Mouse (Mus musculus) megakaryocyte, embryonic 14.5 days (primary cell): ENCODE measurements around the gene Wbp2. TPM values are rescaled to one million over a fixed set of nuclear protein-coding genes. Genes with fewer than 3 reads are reported as not detected.

ENCODE experiments used
- H3K27me3 ChIP-seq: replicated peaks from 2 replicates; pipeline ENCODE3; 2012; ENCODE audit warnings: inconsistent platforms
- H3K36me3 ChIP-seq: replicated peaks from 2 replicates; pipeline ENCODE3; 2012; ENCODE audit warnings: low read length, inconsistent platforms, mixed read lengths
- H3K4me1 ChIP-seq: 2 replicates; pipeline ENCODE4 v1.6.1; 2012; ENCODE audit warnings: inconsistent platforms
- H3K4me3 ChIP-seq: replicated peaks from 2 replicates; pipeline ENCODE3; 2012; ENCODE audit warnings: moderate library complexity, mild to moderate bottlenecking, inconsistent platforms
- H3K9me3 ChIP-seq: 2 replicates; pipeline ENCODE4 v1.6.1; 2012; ENCODE audit warnings: inconsistent platforms
- FLI1 ChIP-seq: IDR thresholded peaks from 2 replicates; pipeline ENCODE4 v1.6.1; 2012; ENCODE audit warnings: low read length, inconsistent platforms, mixed read lengths
- GATA1 ChIP-seq: IDR thresholded peaks from 3 replicates; pipeline ENCODE4 v1.6.1; 2012; ENCODE audit warnings: mixed read lengths, low read length, inconsistent platforms, borderline replicate concordance
- polyA plus RNA-seq: library from polyadenylated mRNA; stranded (reverse); fragments of >175 nt; gene quantifications from 2 replicates; pipeline ENCODE4 v1.2.3, GENCODE M21; 2012; ENCODE audit warnings: low replicate concordance; ENCODE audit not compliant: insufficient read depth

The Wbp2 gene
- polyA plus RNA-seq, 1 experiment, result 842 TPM

- peaks cover 100% of the 10 kb centered on the region for H3K36me3 ChIP-seq
- no peaks in the 10 kb centered on the region for H3K9me3 ChIP-seq
- no peaks in the 10 kb centered on the region for H3K27me3 ChIP-seq
- 0 out of 3 replicates have a peak, but pooled peaks have one; percentile 58 for TF ChIP-seq GATA1
- TF ChIP-seq FLI1, result no peak
- peak overlapping the region; percentile 86 for H3K4me3 ChIP-seq
- H3K4me1 ChIP-seq, result peaks cover 94% of the 10 kb centered on the region
Measured at GRCm38 (mm10) chr11:116057237-116057881, 29.4 kb downstream of the Wbp2 start.

- TF ChIP-seq GATA1 (no peak), FLI1 (no peak)
- no peaks in the 10 kb centered on the region for H3K9me3 ChIP-seq
- H3K36me3 ChIP-seq, result peaks cover 98% of the 10 kb centered on the region
- no peak overlapping the region for H3K4me3 ChIP-seq
- peaks cover 79% of the 10 kb centered on the region for H3K4me1 ChIP-seq
- H3K27me3 ChIP-seq, result no peaks in the 10 kb centered on the region
Measured at GRCm38 (mm10) chr11:116055873-116056272, 30.9 kb downstream of the Wbp2 start.

GRCm38 (mm10) chr11:116053510-116054229 is 33.1 kb downstream of the Wbp2 start:
- peaks cover 73% of the 10 kb centered on the region for H3K4me1 ChIP-seq
- H3K27me3 ChIP-seq, result no peaks in the 10 kb centered on the region
- TF ChIP-seq FLI1, result no peak
- TF ChIP-seq GATA1, result no peak
- H3K4me3 ChIP-seq, result no peak overlapping the region
- H3K36me3 ChIP-seq, result peaks cover 98% of the 10 kb centered on the region
- H3K9me3 ChIP-seq, result peaks cover 7% of the 10 kb centered on the region; the same call in 1 of the 2 replicates

- no peak for TF ChIP-seq GATA1
- no peak for TF ChIP-seq FLI1
- Histone ChIP-seq H3K4me1 (peaks cover 50% of the 10 kb centered on the region), H3K36me3 (peaks cover 96% of the 10 kb centered on the region), H3K4me3 (no peak overlapping the region), H3K9me3 (peaks cover 7% of the 10 kb centered on the region; the same call in 1 of the 2 replicates), H3K27me3 (no peaks in the 10 kb centered on the region)
Measured at GRCm38 (mm10) chr11:116050196-116050595, 36.6 kb downstream of the Wbp2 start.

GRCm38 (mm10) chr11:116049610-116050009 is 37.2 kb downstream of the Wbp2 start:
- peaks cover 96% of the 10 kb centered on the region for H3K36me3 ChIP-seq
- no peak for TF ChIP-seq FLI1
- TF ChIP-seq GATA1, result no peak
- H3K9me3 ChIP-seq, result peaks cover 7% of the 10 kb centered on the region; the same call in 1 of the 2 replicates
- no peaks in the 10 kb centered on the region for H3K27me3 ChIP-seq
- peaks cover 47% of the 10 kb centered on the region for H3K4me1 ChIP-seq
- no peak overlapping the region for H3K4me3 ChIP-seq

- TF ChIP-seq GATA1 (no peak), FLI1 (no peak)
- H3K4me3 ChIP-seq, result no peak overlapping the region
- H3K36me3 ChIP-seq, result peaks cover 86% of the 10 kb centered on the region
- H3K27me3 ChIP-seq, result no peaks in the 10 kb centered on the region
- peaks cover 7% of the 10 kb centered on the region; the same call in 1 of the 2 replicates for H3K9me3 ChIP-seq
- H3K4me1 ChIP-seq, result peaks cover 48% of the 10 kb centered on the region
Measured at GRCm38 (mm10) chr11:116045173-116045572, 41.6 kb downstream of the Wbp2 start.

- no peaks in the 10 kb centered on the region for H3K9me3 ChIP-seq
- H3K36me3 ChIP-seq, result peaks cover 83% of the 10 kb centered on the region
- H3K4me1 ChIP-seq, result peaks cover 41% of the 10 kb centered on the region
- no peak overlapping the region for H3K4me3 ChIP-seq
- TF ChIP-seq FLI1 (no peak), GATA1 (no peak)
- no peaks in the 10 kb centered on the region for H3K27me3 ChIP-seq
Measured at GRCm38 (mm10) chr11:116043286-116043685, 43.5 kb downstream of the Wbp2 start.

DNA sequence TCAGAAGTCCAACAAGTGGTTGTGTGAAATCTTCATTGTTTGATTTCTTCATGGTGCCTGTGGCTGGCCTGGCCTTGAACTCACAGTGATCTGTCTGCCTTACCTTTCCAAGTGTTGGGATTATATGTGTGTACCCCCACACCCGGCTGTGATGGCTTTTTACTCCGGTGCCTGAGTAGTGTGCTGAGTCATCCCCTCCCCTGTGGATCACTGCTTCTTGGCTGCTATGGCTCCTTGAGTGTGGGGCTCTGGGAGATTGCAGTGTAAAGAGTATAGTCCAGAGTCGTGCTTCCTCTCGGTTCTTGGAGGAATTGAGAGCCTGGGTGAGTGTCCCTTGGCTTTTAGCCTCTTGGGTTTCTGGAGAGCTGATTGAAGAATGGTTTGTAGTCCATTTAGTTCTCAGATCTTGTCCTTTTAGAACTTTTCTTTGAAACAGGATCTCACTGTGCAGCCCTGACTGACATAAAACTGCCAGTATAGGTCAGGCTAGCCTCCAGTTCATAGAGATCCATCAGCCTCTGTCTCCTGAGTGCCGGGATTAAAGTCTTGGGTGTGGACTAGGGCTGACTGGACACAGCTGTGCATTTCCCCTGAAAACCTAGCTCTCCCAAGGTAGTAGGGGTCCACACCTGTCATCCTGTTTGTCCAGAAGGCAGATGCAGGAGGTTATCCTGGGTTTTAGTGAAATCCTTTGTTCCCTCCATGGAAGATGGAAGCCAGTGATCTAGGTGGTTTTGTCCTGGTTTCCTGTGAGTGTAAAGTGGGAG is 44.2 kb downstream of the Wbp2 start:
- Histone ChIP-seq H3K9me3 (no peaks in the 10 kb centered on the region), H3K36me3 (peaks cover 83% of the 10 kb centered on the region), H3K4me3 (peak overlapping the region; percentile 48), H3K4me1 (peaks cover 46% of the 10 kb centered on the region), H3K27me3 (no peaks in the 10 kb centered on the region)
- TF ChIP-seq FLI1 (no peak), GATA1 (no peak)

- TF ChIP-seq GATA1, result no peak
- no peak for TF ChIP-seq FLI1
- Histone ChIP-seq H3K9me3 (no peaks in the 10 kb centered on the region), H3K4me1 (peaks cover 48% of the 10 kb centered on the region), H3K27me3 (no peaks in the 10 kb centered on the region), H3K4me3 (no peak overlapping the region), H3K36me3 (peaks cover 80% of the 10 kb centered on the region)
Measured at GRCm38 (mm10) chr11:116041833-116042232, 45.0 kb downstream of the Wbp2 start.

DNA sequence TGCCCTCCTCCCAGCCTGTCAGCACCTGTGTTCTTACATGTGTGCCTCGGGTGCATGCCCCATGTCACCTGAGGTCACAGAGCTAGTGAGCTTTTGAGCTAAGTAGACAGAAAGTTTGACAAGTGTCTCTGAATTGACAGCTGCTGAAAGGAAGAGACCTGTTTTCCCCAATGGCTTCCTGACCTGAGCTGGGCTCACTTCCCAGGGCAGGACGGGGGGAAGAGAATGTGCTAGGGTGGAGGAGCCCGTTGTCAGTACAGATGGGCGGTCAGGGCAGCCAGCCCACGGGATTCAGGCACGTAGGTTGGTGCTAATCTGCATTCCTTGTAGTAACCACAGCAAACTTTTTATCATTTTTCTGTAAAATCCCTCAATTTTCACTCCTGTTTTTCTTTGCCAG is 46.2 kb downstream of the Wbp2 start:
- TF ChIP-seq GATA1, result no peak
- no peak for TF ChIP-seq FLI1
- H3K4me3 ChIP-seq, result no peak overlapping the region
- H3K27me3 ChIP-seq, result no peaks in the 10 kb centered on the region
- H3K36me3 ChIP-seq, result peaks cover 75% of the 10 kb centered on the region
- H3K9me3 ChIP-seq, result no peaks in the 10 kb centered on the region
- H3K4me1 ChIP-seq, result peaks cover 53% of the 10 kb centered on the region
